Mouse (Mus musculus) small intestine, adult 2 months (tissue): ENCODE measurements around the gene Hoxd11.

Experiments used
- CTCF ChIP-seq: fragments of 200-500 bp; IDR thresholded peaks from 2 replicates; pipeline ENCODE4 v1.5.1; 2012; ENCODE audit warnings: low read depth, mild to moderate bottlenecking, control low read depth, inconsistent platforms, low read length, moderate library complexity, mixed read lengths; ENCODE audit not compliant: insufficient replicate concordance, insufficient read length; ENCODE audit errors: extremely low read depth
- POLR2A ChIP-seq: fragments of 200-500 bp; IDR thresholded peaks from 2 replicates; pipeline ENCODE4 v1.6.1; 2012; ENCODE audit warnings: low read depth, mild to moderate bottlenecking, control low read depth, inconsistent platforms, low read length, moderate library complexity

DNA sequence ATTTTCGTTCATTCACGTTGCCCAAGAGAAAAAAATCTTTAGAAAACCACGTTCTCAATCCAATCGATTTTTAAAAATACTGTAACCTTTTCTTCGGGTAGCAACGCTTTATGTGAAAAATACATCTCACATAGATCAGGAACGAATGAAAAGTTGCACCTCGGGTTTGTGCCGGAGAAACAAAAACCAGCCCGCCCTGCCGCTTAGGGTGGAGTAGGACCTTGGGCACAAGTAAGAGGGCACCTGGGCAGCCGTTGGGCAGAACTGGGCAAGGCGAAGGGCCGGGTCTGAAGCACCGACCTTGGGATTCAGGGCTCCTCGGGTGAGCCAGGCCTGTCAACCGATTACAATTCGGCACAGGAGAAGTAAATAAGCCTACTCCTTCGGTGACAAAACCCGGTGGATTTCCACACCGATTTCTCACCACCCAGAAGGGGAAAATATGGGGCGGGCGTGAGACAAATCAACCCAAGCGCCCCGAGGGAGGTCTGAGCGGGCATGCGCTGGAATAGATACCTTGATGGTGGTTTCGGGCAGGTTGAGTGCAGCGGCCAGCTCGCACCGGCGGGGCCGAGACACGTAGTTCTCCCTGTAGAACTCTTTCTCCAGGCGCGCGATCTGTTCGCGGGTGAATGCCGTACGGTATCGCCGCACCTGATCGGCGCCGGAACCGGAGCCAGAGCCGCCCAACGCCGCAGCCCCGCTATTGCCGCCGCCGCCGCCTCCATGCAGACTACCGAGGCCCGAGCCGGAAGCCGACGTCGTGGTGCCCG is 21.9 kb upstream of the Hoxd11 start:
- TF ChIP-seq POLR2A (no peak), CTCF (no peak)
